Mouse (Mus musculus) forebrain, embryonic 14.5 days (tissue): ENCODE data around the gene Apobec2. TPM values are rescaled to one million over a fixed set of nuclear protein-coding genes. Genes with fewer than 3 reads are reported as not detected.

Experiments used
- ATAC-seq: fragments of 200-750 bp; cut with Nextera tagmentation; 2 replicates; pipeline ENCODE4 v1.8.0; 2017; ENCODE audit warnings: mild to moderate bottlenecking, moderate library complexity
- DNase-seq: peaks from one replicate; pipeline ENCODE4 v3.0.0-alpha.2; 2015; ENCODE audit warnings: low spot score
- H3K27ac ChIP-seq: fragments of 300-500 bp; sonication (generic); 2 replicates; pipeline ENCODE4 v1.5.1; 2014; ENCODE audit warnings: low read depth, mild to moderate bottlenecking, control low read depth, low read length, moderate library complexity
- H3K27me3 ChIP-seq: fragments of 300-500 bp; sonication (generic); replicated peaks from 2 replicates; pipeline ENCODE4 v1.6.1; 2014; ENCODE audit warnings: low read length, control low read depth, mixed read lengths; ENCODE audit not compliant: control insufficient read depth, insufficient read depth
- H3K36me3 ChIP-seq: fragments of 300-500 bp; sonication (generic); 2 replicates; pipeline ENCODE4 v1.6.1; 2014; ENCODE audit warnings: low read length, control low read depth; ENCODE audit not compliant: control insufficient read depth, insufficient read depth
- H3K4me1 ChIP-seq: fragments of 300-500 bp; sonication (generic); 2 replicates; pipeline ENCODE4 v1.6.1; 2014; ENCODE audit warnings: antibody characterized with exemption, low read length, control low read depth; ENCODE audit not compliant: control insufficient read depth, insufficient read depth
- H3K4me2 ChIP-seq: fragments of 300-500 bp; sonication (generic); 2 replicates; pipeline ENCODE4 v1.6.1; 2014; ENCODE audit warnings: mild to moderate bottlenecking, control low read depth, low read length
- H3K4me3 ChIP-seq: fragments of 300-500 bp; sonication (generic); 2 replicates; pipeline ENCODE4 v1.5.1; 2014; ENCODE audit warnings: low read depth, low read length, control low read depth
- H3K9ac ChIP-seq: fragments of 300-500 bp; sonication (generic); 2 replicates; pipeline ENCODE4 v1.6.1; 2014; ENCODE audit warnings: mild to moderate bottlenecking, low read length, control low read depth, moderate library complexity
- H3K9me3 ChIP-seq: fragments of 300-500 bp; sonication (generic); replicated peaks from 2 replicates; pipeline ENCODE4 v1.6.1; 2016; ENCODE audit warnings: low read length, control low read depth, mixed read lengths; ENCODE audit not compliant: control insufficient read depth
- WGBS: fragments of 180-500 bp; shearing (Covaris S2); extraction: QIAGEN DNeasy Blood & Tissue Kit; methylation state at CpG from one replicate; pipeline ENCODE4 v1.1.7; 2014; 5-methylcytosine and 5-hydroxymethylcytosine counted together
- polyA plus RNA-seq: library from polyadenylated mRNA; unstranded; fragments of >200 nt; fragmentation: Nextera tagmentation; extraction: Ambion mirVana; gene quantifications from 2 replicates; pipeline ENCODE4 v1.2.1, GENCODE M21; 2014

Apobec2 gene
- polyA plus RNA-seq, 1 experiment from 2014 or later = 0.24 TPM

GRCm38 (mm10) chr17:48447675-48448074, 14.9 kb upstream of the Apobec2 start:
- no peak for DNase-seq
- ATAC-seq = no peak
- 79% methylated on average over 8 of the region's 8 CpGs for WGBS

GRCm38 (mm10) chr17:48443542-48444145, 10.9 kb upstream of the Apobec2 start:
- no peak for ATAC-seq
- no peak for DNase-seq
- H3K4me1 ChIP-seq = no peaks in the 10 kb centered on the region
- H3K27ac ChIP-seq = no peak overlapping the region
- no peak overlapping the region for H3K4me3 ChIP-seq
- 55% methylated on average over 16 of the region's 16 CpGs for WGBS
- H3K4me2 ChIP-seq = no peak overlapping the region
- H3K9me3 ChIP-seq = no peaks in the 10 kb centered on the region
- H3K36me3 ChIP-seq = no peaks in the 10 kb centered on the region
- no peak overlapping the region for H3K9ac ChIP-seq
- no peaks in the 10 kb centered on the region for H3K27me3 ChIP-seq

More at GRCm38 (mm10) chr17:48447675-48448074, 14.9 kb upstream of the Apobec2 start:
- H3K9ac ChIP-seq = no peak overlapping the region
- peaks cover 4% of the 10 kb centered on the region; the same call in 1 of the 2 replicates for H3K4me1 ChIP-seq
- no peak overlapping the region for H3K4me2 ChIP-seq
- H3K9me3 ChIP-seq = no peaks in the 10 kb centered on the region
- no peak overlapping the region for H3K4me3 ChIP-seq
- no peaks in the 10 kb centered on the region for H3K27me3 ChIP-seq
- no peak overlapping the region for H3K27ac ChIP-seq
- no peaks in the 10 kb centered on the region for H3K36me3 ChIP-seq

GRCm38 (mm10) chr17:48442745-48443457, 10.2 kb upstream of the Apobec2 start:
- Histone ChIP-seq H3K9me3 (no peaks in the 10 kb centered on the region), H3K36me3 (no peaks in the 10 kb centered on the region), H3K9ac (no peak overlapping the region), H3K4me1 (no peaks in the 10 kb centered on the region), H3K4me2 (no peak overlapping the region), H3K27ac (no peak overlapping the region), H3K27me3 (no peaks in the 10 kb centered on the region), H3K4me3 (no peak overlapping the region)
- peak; percentile 45 for DNase-seq
- ATAC-seq = 0 out of 2 replicates have a peak, but pooled peaks have one; percentile 46
- 68% methylated on average over 7 of the region's 7 CpGs for WGBS

GRCm38 (mm10) chr17:48437421-48437911, 4.7 kb upstream of the Apobec2 start:
- WGBS = 28% methylated on average over 7 of the region's 7 CpGs
- Histone ChIP-seq H3K36me3 (no peaks in the 10 kb centered on the region), H3K4me2 (no peak overlapping the region), H3K27me3 (no peaks in the 10 kb centered on the region), H3K4me1 (no peaks in the 10 kb centered on the region), H3K9me3 (no peaks in the 10 kb centered on the region), H3K4me3 (no peak overlapping the region), H3K27ac (no peak overlapping the region), H3K9ac (no peak overlapping the region)
- no peak for DNase-seq
- 0 out of 2 replicates have a peak, but pooled peaks have one; percentile 19 for ATAC-seq

- DNase-seq = no peak
- 46% methylated on average over 1 of the region's 1 CpGs for WGBS
- Histone ChIP-seq H3K27me3 (no peaks in the 10 kb centered on the region), H3K27ac (no peak overlapping the region), H3K9me3 (no peaks in the 10 kb centered on the region), H3K36me3 (no peaks in the 10 kb centered on the region), H3K4me1 (no peaks in the 10 kb centered on the region), H3K4me3 (no peak overlapping the region), H3K9ac (no peak overlapping the region), H3K4me2 (no peak overlapping the region)
- ATAC-seq = no peak
Observed at GRCm38 (mm10) chr17:48436487-48436886, 3.8 kb upstream of the Apobec2 start.

- no peak overlapping the region for H3K4me3 ChIP-seq
- H3K4me2 ChIP-seq = no peak overlapping the region
- DNase-seq (no peak), ATAC-seq (no peak)
- H3K9ac ChIP-seq = no peak overlapping the region
- no peaks in the 10 kb centered on the region for H3K4me1 ChIP-seq
- WGBS = 79% methylated on average over 5 of the region's 5 CpGs
- no peaks in the 10 kb centered on the region for H3K36me3 ChIP-seq
- no peaks in the 10 kb centered on the region for H3K9me3 ChIP-seq
- H3K27ac ChIP-seq = no peak overlapping the region
- H3K27me3 ChIP-seq = no peaks in the 10 kb centered on the region
Observed at GRCm38 (mm10) chr17:48434479-48434878, 1.7 kb upstream of the Apobec2 start.

- H3K27me3 ChIP-seq = no peaks in the 10 kb centered on the region
- no peak overlapping the region for H3K9ac ChIP-seq
- no peak overlapping the region for H3K4me3 ChIP-seq
- no peaks in the 10 kb centered on the region for H3K9me3 ChIP-seq
- H3K36me3 ChIP-seq = no peaks in the 10 kb centered on the region
- no peak overlapping the region for H3K4me2 ChIP-seq
- WGBS = 73% methylated on average over 6 of the region's 6 CpGs
- ATAC-seq = no peak
- H3K27ac ChIP-seq = no peak overlapping the region
- no peaks in the 10 kb centered on the region for H3K4me1 ChIP-seq
- no peak for DNase-seq
Observed at GRCm38 (mm10) chr17:48433689-48434330, 1.1 kb upstream of the Apobec2 start.

- WGBS = 77% methylated on average over 20 of the region's 20 CpGs
- H3K4me1 ChIP-seq = no peaks in the 10 kb centered on the region
- peak; percentile 27 for DNase-seq
Observed at GRCm38 (mm10) chr17:48433006-48433655, 401 bp upstream of the Apobec2 start.

More at GRCm38 (mm10) chr17:48433006-48433655, 401 bp upstream of the Apobec2 start:
- H3K4me3 ChIP-seq = no peak overlapping the region
- no peak overlapping the region for H3K4me2 ChIP-seq
- H3K27ac ChIP-seq = no peak overlapping the region
- no peaks in the 10 kb centered on the region for H3K27me3 ChIP-seq
- no peaks in the 10 kb centered on the region for H3K36me3 ChIP-seq
- ATAC-seq = peak; percentile 41; the same call in 1 of the 2 replicates
- no peak overlapping the region for H3K9ac ChIP-seq
- H3K9me3 ChIP-seq = no peaks in the 10 kb centered on the region
